In genomic region chr12:105498842-105499241, GRCm38 (mm10) we compare ENCODE assay signal across 11 mouse cellular contexts. TPM values are rescaled to one million over a fixed set of nuclear protein-coding genes. Genes with fewer than 3 reads are reported as not detected.
"Had no signal": no experiment of that assay in that cellular context is flagged by ENCODE, and none has a peak within 500 bp of the region (broad histone marks: within the 10 kb centered on the region; RNA-seq: fewer than 3 reads in every experiment).

No protein-coding gene starts in this region.

- H3K4me1 ChIP-seq: liver, embryonic 12.5 days; midbrain, embryonic 12.5 days had no signal

- H3K9me3 ChIP-seq: kidney, embryonic 15.5 days; limb, embryonic 15.5 days; liver, embryonic 12.5 days; lung, embryonic 15.5 days; midbrain, embryonic 12.5 days had no signal

- ATAC-seq: liver, embryonic 12.5 days; midbrain, embryonic 16.5 days had no signal

- H3K4me3 ChIP-seq: kidney, embryonic 15.5 days; limb, embryonic 15.5 days; liver, embryonic 12.5 days; lung, embryonic 15.5 days; midbrain, embryonic 12.5 days had no signal

- H3K9ac ChIP-seq: kidney, embryonic 15.5 days; limb, embryonic 15.5 days; liver, embryonic 12.5 days; lung, embryonic 15.5 days; midbrain, embryonic 12.5 days had no signal

- DNase-seq: kidney, adult 2 months; layer of hippocampus, adult 9-11 months; right cerebral cortex, postnatal 14 days; thymus, postnatal 36 days had no signal

- H3K27ac ChIP-seq: kidney, embryonic 15.5 days; limb, embryonic 15.5 days; liver, embryonic 12.5 days; lung, embryonic 15.5 days; midbrain, embryonic 12.5 days had no signal

- H3K4me2 ChIP-seq: kidney, embryonic 15.5 days; limb, embryonic 15.5 days; liver, embryonic 12.5 days; lung, embryonic 15.5 days; midbrain, embryonic 12.5 days had no signal

- H3K27me3 ChIP-seq: limb, embryonic 15.5 days; lung, embryonic 15.5 days; midbrain, embryonic 12.5 days had no signal

- H3K36me3 ChIP-seq: kidney, embryonic 15.5 days; limb, embryonic 15.5 days; liver, embryonic 12.5 days; lung, embryonic 15.5 days; midbrain, embryonic 12.5 days had no signal

RNA-seq across cellular contexts. Expression of gene D430019H16Rik, which starts 45.2 kb away (rescaled TPM):
- total RNA-seq: megakaryocyte, adult 5-6 weeks had no signal
